Mouse (Mus musculus): ENCODE measurements around the gene 5730455P16Rik. TPM values are rescaled to one million over a fixed set of nuclear protein-coding genes. Genes with fewer than 3 reads are reported as not detected.
"Not testable (repeated sequence)": the region's sequence is repeated elsewhere in the genome, so short reads cannot be mapped to it uniquely, and the experiment has no call there.

The 5730455P16Rik gene
- total RNA-seq (2021): 10 to 100 TPM; 51.3 to 53.0 TPM
- long read RNA-seq, experiment 1, full-length matches to known transcripts: 28 of 37 reads
- long read RNA-seq, experiment 1, partial matches to known transcripts: 2 of 37 reads
- long read RNA-seq, experiment 1, other reads (novel, unspliced or antisense): 7 of 37 reads
- long read RNA-seq, experiment 2, full-length matches to known transcripts: 42 of 59 reads
- long read RNA-seq, experiment 2, partial matches to known transcripts: 9 of 59 reads
- long read RNA-seq, experiment 2, other reads (novel, unspliced or antisense): 8 of 59 reads

DNA sequence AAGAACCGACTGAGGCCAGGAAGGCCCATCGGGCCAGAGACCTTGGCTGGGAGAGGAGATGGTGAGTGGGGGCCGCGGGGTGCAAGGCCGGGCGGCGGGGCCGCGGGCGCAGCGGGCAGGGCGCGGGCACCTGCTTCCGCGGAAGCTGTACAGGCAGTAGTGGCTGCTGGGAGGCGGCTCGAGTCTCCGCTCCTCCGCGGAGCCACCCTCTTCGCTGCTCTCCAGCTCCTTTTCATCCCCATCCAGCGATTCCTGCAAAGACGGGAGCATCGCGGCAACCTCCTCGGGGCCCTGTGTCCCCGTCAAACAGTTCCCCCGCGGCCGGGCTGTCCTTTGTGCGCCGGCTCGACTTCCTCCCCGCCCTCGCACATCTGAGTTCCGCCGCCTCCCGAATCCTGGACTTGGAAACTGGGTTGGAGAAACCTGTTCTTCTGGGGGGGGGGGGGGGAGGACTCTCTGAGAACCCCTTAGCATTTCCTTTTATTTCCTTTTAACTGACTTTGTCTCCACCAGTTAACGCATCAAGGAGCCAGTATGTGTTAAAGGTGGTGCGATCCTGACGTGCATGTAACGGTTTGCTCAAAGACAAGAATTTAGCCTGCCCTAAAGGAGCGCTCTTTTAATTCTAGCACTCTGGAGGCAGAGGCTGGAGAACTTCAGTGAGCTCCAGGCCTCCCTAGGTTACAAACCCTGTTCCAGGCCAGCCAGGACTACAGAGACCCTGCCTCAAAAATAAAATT, at the start of gene 5730455P16Rik:
5730455P16Rik (minus strand) TSS at position 323 of the 740 bp plus-strand sequence.
- Histone ChIP-seq H3K4me3 (peak within 1 kb of the TSS; percentile 93), H3K27ac (peak within 1 kb of the TSS; percentile 97)
- no peak for TF ChIP-seq CTCF (conservative IDR thresholded peaks at IDR 0.05)
- peak; percentile 76 to 89 for DNase-seq (ENCODE audit: low spot score in 2 of 2)

DNA sequence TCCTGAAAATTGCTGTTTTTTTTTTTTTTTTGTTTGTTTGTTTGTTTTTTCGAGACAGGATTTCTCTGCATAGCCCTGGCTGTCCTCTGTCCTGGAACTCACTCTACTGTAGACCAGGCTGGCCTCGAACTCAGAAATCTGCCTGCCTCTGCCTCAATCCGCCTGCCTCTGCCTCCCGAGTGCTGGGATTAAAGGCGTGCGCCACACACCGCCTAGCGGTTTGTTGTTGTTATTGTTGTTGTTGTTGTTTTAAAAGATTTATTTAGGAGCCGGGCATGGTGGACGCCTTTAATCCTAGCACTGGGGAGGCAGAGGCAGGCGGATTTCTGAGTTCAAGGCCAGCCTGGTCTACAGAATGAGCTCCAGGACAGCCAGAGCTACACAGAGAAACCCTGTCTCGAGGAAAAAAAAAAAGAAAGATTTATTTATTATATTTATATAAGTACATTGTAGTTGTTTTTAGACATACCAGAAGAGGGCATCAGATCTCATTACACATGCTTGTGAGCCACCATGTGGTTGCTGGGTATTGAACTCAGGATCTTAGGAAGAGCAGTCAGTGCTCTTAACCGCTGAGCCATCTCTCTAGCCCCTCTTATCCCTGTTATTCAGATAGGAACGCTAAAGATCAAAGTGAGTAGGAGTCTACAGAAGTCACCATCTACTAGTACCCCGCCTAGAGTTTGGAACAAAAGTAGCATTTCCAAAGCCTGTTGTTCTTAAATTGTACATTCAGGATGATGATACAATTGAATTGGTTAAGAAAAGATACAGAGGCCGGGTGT, 48.4 kb upstream of the 5730455P16Rik start:
- H3K27ac ChIP-seq; DNase-seq (ENCODE audit: low spot score in 2 of 2); H3K4me3 ChIP-seq: not testable (repeated sequence)
- peak; percentile 43 for TF ChIP-seq CTCF (conservative IDR thresholded peaks at IDR 0.05)

DNA sequence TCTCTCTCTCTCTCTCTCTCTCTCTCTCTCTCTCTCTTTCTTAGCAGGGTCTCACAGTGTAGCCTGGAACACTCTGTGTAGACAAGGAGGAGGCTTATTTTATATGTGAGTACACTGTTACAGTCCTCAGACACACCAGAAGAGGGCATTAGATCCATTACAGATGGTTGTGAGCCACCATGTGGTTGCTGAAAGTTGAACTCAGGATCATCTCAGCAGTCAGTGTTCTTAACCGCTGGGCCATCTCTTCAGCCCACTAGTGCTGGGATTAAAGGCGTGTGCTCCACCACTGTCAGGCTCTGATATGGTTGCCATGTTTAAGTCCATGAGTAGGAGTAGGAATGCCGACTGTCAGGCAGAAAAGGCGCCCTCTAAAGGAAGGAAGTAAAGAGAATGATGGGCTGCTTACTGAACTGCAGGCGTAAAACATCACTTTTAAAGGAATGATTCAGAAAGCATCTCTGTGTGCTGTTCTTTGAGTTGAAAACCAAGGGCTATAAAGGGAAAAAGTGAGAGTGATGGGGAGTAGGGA, 47.5 kb upstream of the 5730455P16Rik start:
- no peak for DNase-seq (ENCODE audit: low spot score in 2 of 2)
- Histone ChIP-seq H3K27ac (no peak overlapping the region), H3K4me3 (no peak overlapping the region)
- TF ChIP-seq CTCF (conservative IDR thresholded peaks at IDR 0.05): peak; percentile 15; the same call in 1 of the 2 replicates

DNA sequence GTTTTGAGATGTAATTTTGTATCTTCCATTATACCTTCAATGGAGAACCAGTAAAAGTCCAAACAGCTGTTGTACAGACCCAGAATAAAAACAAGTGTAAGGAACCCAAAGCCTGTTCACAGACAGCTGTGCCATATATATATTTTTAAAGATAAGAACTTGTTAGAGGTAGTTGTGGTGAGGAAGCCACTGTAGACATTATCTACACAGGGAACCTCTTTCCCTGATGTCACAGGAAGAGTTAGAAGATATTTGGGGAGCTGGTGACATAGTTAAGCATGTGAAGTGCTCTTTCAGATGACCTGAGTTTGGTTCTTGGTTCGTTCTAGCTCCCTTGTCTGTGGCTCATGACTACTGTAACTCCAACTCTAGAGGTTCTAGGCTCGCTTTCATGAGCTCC, 46.9 kb upstream of the 5730455P16Rik start:
- DNase-seq (ENCODE audit: low spot score in 2 of 2): no peak
- Histone ChIP-seq H3K27ac (no peak overlapping the region), H3K4me3 (no peak overlapping the region)
- TF ChIP-seq CTCF (conservative IDR thresholded peaks at IDR 0.05): no peak

GRCm38 (mm10) chr11:80421421-80422047, 43.7 kb upstream of the 5730455P16Rik start:
- no peak for TF ChIP-seq CTCF (conservative IDR thresholded peaks at IDR 0.05)
- no peak overlapping the region for H3K27ac ChIP-seq
- no peak for DNase-seq (ENCODE audit: low spot score in 2 of 2)

DNA sequence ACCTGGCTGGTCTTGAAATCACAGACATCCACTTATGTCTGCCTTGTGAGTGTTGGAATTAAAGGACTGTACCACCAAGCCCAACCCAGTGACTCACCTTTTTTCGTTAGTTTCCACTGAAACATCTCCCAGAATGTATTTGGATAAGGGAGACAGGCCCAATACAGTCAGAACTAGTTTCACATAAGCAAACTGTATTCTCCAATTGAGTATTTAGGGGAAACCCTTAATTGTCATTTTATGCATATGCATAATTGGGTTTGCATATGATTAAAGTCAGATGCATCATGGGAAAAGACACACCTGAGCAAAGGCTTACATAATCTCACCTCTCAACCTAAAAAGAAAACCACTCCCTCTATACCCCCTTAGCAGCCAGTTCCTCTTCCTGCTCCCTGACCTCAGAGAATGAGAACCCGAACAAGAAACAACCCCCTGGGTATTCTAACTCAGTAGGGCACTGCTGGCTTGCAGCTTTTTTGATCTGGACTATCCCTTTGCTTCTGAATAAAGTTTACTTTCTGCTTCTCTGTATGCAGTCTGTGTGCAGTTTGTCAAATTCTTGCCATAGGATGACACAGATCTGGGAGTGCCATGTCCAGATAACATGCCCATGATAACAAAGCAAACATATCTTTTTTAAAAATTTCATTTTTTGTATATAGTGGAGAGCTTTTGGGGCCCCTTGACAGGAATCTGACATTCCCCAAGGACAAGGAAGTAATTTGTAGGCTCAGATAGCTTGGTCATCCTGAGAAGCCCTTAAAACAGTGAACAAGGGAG, 42.6 kb upstream of the 5730455P16Rik start:
- TF ChIP-seq CTCF (conservative IDR thresholded peaks at IDR 0.05): no peak
- no peak overlapping the region for H3K27ac ChIP-seq

More at GRCm38 (mm10) chr11:80421421-80422047, 43.7 kb upstream of the 5730455P16Rik start:
- H3K4me3 ChIP-seq: no peak overlapping the region

GRCm38 (mm10) chr11:80419743-80420142, 41.9 kb upstream of the 5730455P16Rik start:
- Histone ChIP-seq H3K4me3 (no peak overlapping the region), H3K27ac (no peak overlapping the region)
- TF ChIP-seq CTCF (conservative IDR thresholded peaks at IDR 0.05): no peak
- no peak for DNase-seq (ENCODE audit: low spot score in 2 of 2)

More for the DNA sequence above, 42.6 kb upstream of the 5730455P16Rik start:
- DNase-seq (ENCODE audit: low spot score in 2 of 2): no peak
- no peak overlapping the region for H3K4me3 ChIP-seq

- no peak overlapping the region for H3K4me3 ChIP-seq
- peak in 1 of 2 experiments; percentile 21 for DNase-seq (ENCODE audit: low spot score in 2 of 2)
- no peak for TF ChIP-seq CTCF (conservative IDR thresholded peaks at IDR 0.05)
- H3K27ac ChIP-seq: no peak overlapping the region
Measured at GRCm38 (mm10) chr11:80417085-80417484, 39.3 kb upstream of the 5730455P16Rik start.

- no peak for DNase-seq (ENCODE audit: low spot score in 2 of 2)
- no peak overlapping the region for H3K27ac ChIP-seq
- no peak overlapping the region for H3K4me3 ChIP-seq
- TF ChIP-seq CTCF (conservative IDR thresholded peaks at IDR 0.05): no peak
Measured at GRCm38 (mm10) chr11:80410377-80410776, 32.5 kb upstream of the 5730455P16Rik start.

DNA sequence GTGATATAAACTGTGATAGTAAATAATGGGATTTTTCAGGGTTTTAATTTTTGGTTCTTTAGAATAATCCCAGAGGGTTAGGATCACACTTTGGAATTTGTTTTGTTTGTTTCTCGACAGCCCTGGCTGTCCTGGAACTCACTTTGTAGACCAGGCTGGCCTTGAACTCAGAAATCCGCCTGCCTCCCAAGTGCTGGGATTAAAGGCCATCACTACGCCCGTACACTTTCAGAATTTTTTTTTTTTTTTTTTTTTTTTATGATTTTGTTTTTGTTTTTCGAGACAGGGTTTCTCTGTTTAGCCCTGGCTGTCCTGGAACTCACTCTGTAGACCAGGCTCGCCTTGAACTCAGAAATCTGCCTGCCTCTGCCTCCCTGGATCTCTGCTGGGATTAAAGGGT, 30.0 kb upstream of the 5730455P16Rik start:
- H3K27ac ChIP-seq; DNase-seq (ENCODE audit: low spot score in 2 of 2); H3K4me3 ChIP-seq: not testable (repeated sequence)

- H3K27ac ChIP-seq: no peak overlapping the region
- no peak for TF ChIP-seq CTCF (conservative IDR thresholded peaks at IDR 0.05)
- no peak overlapping the region for H3K4me3 ChIP-seq
- DNase-seq (ENCODE audit: low spot score in 2 of 2): no peak
Measured at GRCm38 (mm10) chr11:80396617-80397016, 18.8 kb upstream of the 5730455P16Rik start.

- TF ChIP-seq CTCF (conservative IDR thresholded peaks at IDR 0.05): no peak
- DNase-seq (ENCODE audit: low spot score in 2 of 2): no peak
- Histone ChIP-seq H3K4me3 (no peak overlapping the region), H3K27ac (no peak overlapping the region)
Measured at GRCm38 (mm10) chr11:80395930-80396329, 18.1 kb upstream of the 5730455P16Rik start.

All from layer of hippocampus, adult 2 months (tissue).